Mouse (Mus musculus) skeletal muscle tissue, postnatal 0 days (tissue): ENCODE data around the gene Pip. TPM values are rescaled to one million over a fixed set of nuclear protein-coding genes. Genes with fewer than 3 reads are reported as not detected.

Experiments used
- polyA plus RNA-seq: library from polyadenylated mRNA; unstranded; fragments of >200 nt; fragmentation: Nextera tagmentation; extraction: Ambion mirVana; gene quantifications from 2 replicates; pipeline ENCODE4 v1.2.1, GENCODE M21; 2015

Pip gene
- polyA plus RNA-seq = not detected in 2 replicates

GRCm38 (mm10) chr6:41847235-41847634 is at the start of gene Pip:
Gene Pip (plus strand): TSS chr6:41847535.

GRCm38 (mm10) chr6:41852689-41853088 is 5.4 kb downstream of the Pip start, which contains the start of gene Sval2:
Gene Sval2 (plus strand): TSS chr6:41852989.

Other genes starting within 250 kb of the Pip start
- 4.8 and 6.3 TPM in 2 replicates for gene Ephb6, start 242.1 kb upstream of the Pip start, polyA plus RNA-seq
- gene Trpv6, start 211.1 kb upstream of the Pip start, polyA plus RNA-seq = 0.07 TPM in 1 of 2 replicates, not detected in the other
- not detected in 2 replicates for gene Trpv5, start 166.8 kb upstream of the Pip start, polyA plus RNA-seq
- not detected in 2 replicates for gene Llcfc1, start 163.1 kb upstream of the Pip start, polyA plus RNA-seq
- 0.23 TPM in 1 of 2 replicates, not detected in the other for gene Kel, start 143.2 kb upstream of the Pip start, polyA plus RNA-seq
- not detected in 2 replicates for gene Olfr459, start 72.4 kb upstream of the Pip start, polyA plus RNA-seq
- not detected in 2 replicates for gene Sval2, start 5.5 kb downstream of the Pip start, polyA plus RNA-seq
- gene Sval1, start 104.1 kb downstream of the Pip start, polyA plus RNA-seq = not detected in 2 replicates
- gene Sval3, start 120.6 kb downstream of the Pip start, polyA plus RNA-seq = not detected in 2 replicates
- gene Sva, start 190.9 kb downstream of the Pip start, polyA plus RNA-seq = not detected in 2 replicates